Mouse (Mus musculus) midbrain, embryonic 16.5 days (tissue): ENCODE data around the gene Snapc3. TPM values are rescaled to one million over a fixed set of nuclear protein-coding genes. Genes with fewer than 3 reads are reported as not detected.

Experiments
- ATAC-seq: fragments of 200-750 bp; cut with Nextera tagmentation; 2 replicates; pipeline ENCODE4 v1.8.0; 2017; ENCODE audit warnings: moderate TSS enrichment
- H3K27ac ChIP-seq: fragments of 300-500 bp; sonication (generic); 2 replicates; pipeline ENCODE4 v1.5.1; 2014; ENCODE audit warnings: mild to moderate bottlenecking, low read length, mixed read lengths
- H3K27me3 ChIP-seq: fragments of 300-500 bp; sonication (generic); 2 replicates; pipeline ENCODE4 v1.6.1; 2014; ENCODE audit warnings: low read depth, low read length, mixed read lengths; ENCODE audit not compliant: control insufficient read depth, insufficient read depth
- H3K36me3 ChIP-seq: fragments of 300-500 bp; sonication (generic); 2 replicates; pipeline ENCODE4 v1.6.1; 2014; ENCODE audit warnings: mild to moderate bottlenecking, low read length, moderate library complexity, mixed read lengths; ENCODE audit not compliant: control insufficient read depth, insufficient read depth
- H3K4me1 ChIP-seq: fragments of 300-500 bp; sonication (generic); 2 replicates; pipeline ENCODE4 v1.6.1; 2014; ENCODE audit warnings: mild to moderate bottlenecking, low read length, mixed read lengths; ENCODE audit not compliant: control insufficient read depth, insufficient read depth
- H3K4me2 ChIP-seq: fragments of 300-500 bp; sonication (generic); 2 replicates; pipeline ENCODE4 v1.6.1; 2014; ENCODE audit warnings: mild to moderate bottlenecking, low read length, mixed read lengths
- H3K4me3 ChIP-seq: fragments of 300-500 bp; sonication (generic); 2 replicates; pipeline ENCODE4 v1.5.1; 2014; ENCODE audit warnings: low read depth, mild to moderate bottlenecking, low read length, moderate library complexity, mixed read lengths
- H3K9ac ChIP-seq: fragments of 300-500 bp; sonication (generic); 2 replicates; pipeline ENCODE4 v1.6.1; 2014; ENCODE audit warnings: low read depth, low read length, mixed read lengths
- H3K9me3 ChIP-seq: fragments of 300-500 bp; sonication (generic); replicated peaks from 2 replicates; pipeline ENCODE4 v1.6.1; 2014; ENCODE audit warnings: mild to moderate bottlenecking, low read length, mixed read lengths; ENCODE audit not compliant: control insufficient read depth, poor library complexity, severe bottlenecking
- WGBS: fragments of 180-500 bp; shearing (Covaris S2); extraction: QIAGEN DNeasy Blood & Tissue Kit; methylation state at CpG from one replicate; pipeline ENCODE4 v1.1.7; 2014; 5-methylcytosine and 5-hydroxymethylcytosine counted together
- polyA plus RNA-seq: library from polyadenylated mRNA; unstranded; fragments of >200 nt; fragmentation: Nextera tagmentation; extraction: Ambion mirVana; gene quantifications from 2 replicates; pipeline ENCODE4 v1.2.1, GENCODE M21; 2015

Snapc3 gene
- polyA plus RNA-seq, 1 experiment from 2014 or later: 64.9 TPM

DNA sequence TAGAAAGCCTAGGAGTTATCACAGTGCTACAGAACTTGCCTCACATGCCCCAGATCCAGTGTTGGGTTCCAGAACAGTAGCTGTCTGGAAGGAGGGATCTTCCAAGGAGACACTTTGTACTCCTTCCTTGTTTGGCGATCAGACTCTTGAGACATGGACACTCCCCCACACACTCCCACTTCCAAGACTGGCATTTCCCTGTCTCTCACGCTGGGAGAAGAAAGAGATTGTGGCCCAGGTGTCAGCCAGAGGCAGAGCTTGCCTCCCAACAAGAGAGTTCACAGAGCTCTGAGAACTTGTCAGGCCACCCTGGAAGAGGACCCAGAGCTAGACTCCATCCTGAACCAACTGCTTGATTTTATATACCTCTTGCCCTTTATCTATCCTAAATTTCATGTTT is 27.0 kb upstream of the Snapc3 start:
- H3K27ac ChIP-seq: no peak overlapping the region
- no peaks in the 10 kb centered on the region; the same call in 1 of the 2 replicates for H3K4me1 ChIP-seq
- no peaks in the 10 kb centered on the region for H3K27me3 ChIP-seq
- H3K36me3 ChIP-seq: no peaks in the 10 kb centered on the region
- H3K9ac ChIP-seq: no peak overlapping the region
- no peaks in the 10 kb centered on the region for H3K9me3 ChIP-seq
- no peak for ATAC-seq
- no peak overlapping the region for H3K4me2 ChIP-seq
- H3K4me3 ChIP-seq: no peak overlapping the region
- WGBS: 70% methylated on average over 2 of the region's 2 CpGs

DNA sequence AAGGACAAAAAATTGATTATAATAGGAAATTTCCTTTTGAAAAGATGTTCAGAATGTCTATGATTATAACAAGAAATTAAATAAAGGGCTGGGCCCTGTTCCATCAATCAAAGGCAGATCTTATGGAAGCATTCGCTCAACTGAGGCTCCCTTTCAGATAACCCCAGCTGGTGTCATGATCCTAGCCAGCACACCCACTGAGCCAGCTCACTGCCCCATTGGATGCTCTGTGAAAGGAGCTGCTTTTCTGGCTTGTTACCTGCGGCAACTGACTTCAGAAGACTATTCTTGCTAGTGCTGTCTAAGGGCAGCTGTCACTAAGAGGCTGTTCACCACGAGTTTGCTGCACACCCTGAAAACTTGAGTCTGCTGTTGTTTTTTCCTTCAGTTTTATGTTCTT is 25.6 kb upstream of the Snapc3 start:
- WGBS: 11% methylated on average over 3 of the region's 3 CpGs

GRCm38 (mm10) chr4:83393733-83394132 is 23.8 kb upstream of the Snapc3 start:
- no peak for ATAC-seq
- H3K4me2 ChIP-seq: no peak overlapping the region

More for the DNA sequence above, 25.6 kb upstream of the Snapc3 start:
- no peaks in the 10 kb centered on the region for H3K9me3 ChIP-seq
- H3K36me3 ChIP-seq: no peaks in the 10 kb centered on the region
- no peak for ATAC-seq
- no peak overlapping the region for H3K9ac ChIP-seq
- no peaks in the 10 kb centered on the region for H3K27me3 ChIP-seq
- H3K27ac ChIP-seq: no peak overlapping the region
- no peaks in the 10 kb centered on the region; the same call in 1 of the 2 replicates for H3K4me1 ChIP-seq
- no peak overlapping the region for H3K4me3 ChIP-seq
- no peak overlapping the region for H3K4me2 ChIP-seq

DNA sequence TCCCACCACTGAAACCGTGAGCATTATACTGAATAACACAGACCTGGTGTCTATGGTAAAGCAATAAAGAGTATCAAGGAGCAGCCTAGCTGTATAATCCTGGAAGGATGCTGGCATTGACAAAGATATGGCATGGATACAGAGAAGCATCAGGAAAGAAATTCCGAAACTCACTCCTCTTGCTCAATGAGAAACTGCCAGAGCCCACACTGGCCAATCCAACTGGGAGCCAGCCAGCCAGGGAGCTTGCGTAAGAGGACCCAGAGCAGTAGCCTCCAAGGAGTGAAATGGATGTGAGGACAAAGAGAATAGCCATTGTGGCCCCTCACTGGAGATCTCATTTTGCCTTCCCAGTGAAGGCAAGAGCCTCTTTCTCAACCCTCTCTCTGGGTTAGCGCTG is 21.2 kb upstream of the Snapc3 start:
- Histone ChIP-seq H3K27ac (no peak overlapping the region), H3K9ac (no peak overlapping the region), H3K4me1 (no peaks in the 10 kb centered on the region), H3K9me3 (no peaks in the 10 kb centered on the region), H3K27me3 (no peaks in the 10 kb centered on the region), H3K4me2 (no peak overlapping the region), H3K36me3 (no peaks in the 10 kb centered on the region), H3K4me3 (no peak overlapping the region)
- ATAC-seq: no peak
- WGBS: 92% methylated on average over 4 of the region's 4 CpGs

More at GRCm38 (mm10) chr4:83393733-83394132, 23.8 kb upstream of the Snapc3 start:
- no peak overlapping the region for H3K9ac ChIP-seq
- H3K27me3 ChIP-seq: no peaks in the 10 kb centered on the region
- no peak overlapping the region for H3K4me3 ChIP-seq
- H3K4me1 ChIP-seq: no peaks in the 10 kb centered on the region; the same call in 1 of the 2 replicates
- no peaks in the 10 kb centered on the region for H3K36me3 ChIP-seq
- no peaks in the 10 kb centered on the region for H3K9me3 ChIP-seq
- no peak overlapping the region for H3K27ac ChIP-seq
- WGBS: 86% methylated on average over 1 of the region's 1 CpGs

GRCm38 (mm10) chr4:83396996-83397770 is 20.3 kb upstream of the Snapc3 start:
- Histone ChIP-seq H3K4me1 (no peaks in the 10 kb centered on the region), H3K9me3 (no peaks in the 10 kb centered on the region), H3K36me3 (no peaks in the 10 kb centered on the region), H3K27me3 (no peaks in the 10 kb centered on the region), H3K4me2 (no peak overlapping the region), H3K4me3 (no peak overlapping the region), H3K9ac (no peak overlapping the region), H3K27ac (no peak overlapping the region)
- no peak for ATAC-seq
- 78% methylated on average over 9 of the region's 9 CpGs for WGBS

DNA sequence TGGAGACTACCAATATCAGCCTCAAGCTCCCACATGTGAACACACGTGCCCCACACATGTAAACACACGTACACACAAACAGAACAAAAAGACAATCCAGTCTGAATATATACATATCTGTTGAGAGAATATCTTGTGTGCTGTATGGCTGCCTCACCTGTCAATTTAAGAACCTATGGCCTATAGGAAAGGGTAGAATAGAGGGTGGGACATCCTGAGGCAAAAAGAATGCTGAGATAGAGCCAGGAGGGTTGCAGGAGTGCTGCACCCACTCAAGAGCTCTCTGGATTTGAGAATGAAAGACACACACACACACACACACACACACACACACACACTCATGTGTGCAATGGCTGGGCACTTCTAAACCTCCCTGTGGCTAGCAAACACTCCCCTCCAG is 19.0 kb upstream of the Snapc3 start:
- Histone ChIP-seq H3K4me3 (no peak overlapping the region), H3K4me1 (no peaks in the 10 kb centered on the region), H3K9ac (no peak overlapping the region), H3K4me2 (no peak overlapping the region), H3K9me3 (peaks cover 1% of the 10 kb centered on the region; the same call in 1 of the 2 replicates), H3K27me3 (no peaks in the 10 kb centered on the region), H3K27ac (no peak overlapping the region), H3K36me3 (no peaks in the 10 kb centered on the region)
- 82% methylated on average over 2 of the region's 2 CpGs for WGBS
- ATAC-seq: peak; percentile 51; the same call in 1 of the 2 replicates

GRCm38 (mm10) chr4:83400691-83401595 is 16.6 kb upstream of the Snapc3 start:
- no peaks in the 10 kb centered on the region for H3K27me3 ChIP-seq
- H3K27ac ChIP-seq: no peak overlapping the region
- ATAC-seq: no peak
- peaks cover 3% of the 10 kb centered on the region; the same call in 1 of the 2 replicates for H3K9me3 ChIP-seq
- H3K36me3 ChIP-seq: no peaks in the 10 kb centered on the region
- no peak overlapping the region for H3K9ac ChIP-seq
- no peaks in the 10 kb centered on the region for H3K4me1 ChIP-seq
- 88% methylated on average over 7 of the region's 7 CpGs for WGBS
- no peak overlapping the region for H3K4me3 ChIP-seq
- H3K4me2 ChIP-seq: no peak overlapping the region

DNA sequence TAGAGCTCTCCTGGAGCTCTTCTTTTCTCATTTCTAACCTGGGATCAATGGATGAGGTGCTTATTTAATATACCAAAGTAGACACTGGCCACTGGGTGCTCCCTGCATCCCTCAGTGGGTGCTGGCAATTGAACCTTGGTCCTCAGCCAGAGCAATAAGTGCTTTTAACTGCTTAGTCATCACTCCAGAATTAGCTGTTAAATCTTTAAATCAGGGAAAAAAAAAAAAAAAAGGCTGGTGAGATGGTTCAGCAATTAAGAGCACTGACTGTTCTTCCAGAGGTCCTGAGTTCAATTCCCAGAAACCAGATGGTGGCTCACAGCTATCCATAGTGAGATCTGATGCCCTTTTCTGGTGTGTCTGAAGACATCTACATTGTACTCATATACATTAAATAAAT is 15.8 kb upstream of the Snapc3 start:
- no peaks in the 10 kb centered on the region for H3K27me3 ChIP-seq
- no peak overlapping the region for H3K4me3 ChIP-seq
- H3K9ac ChIP-seq: no peak overlapping the region
- ATAC-seq: no peak
- no peak overlapping the region for H3K27ac ChIP-seq
- H3K4me2 ChIP-seq: no peak overlapping the region
- H3K36me3 ChIP-seq: no peaks in the 10 kb centered on the region
- H3K9me3 ChIP-seq: peaks cover 3% of the 10 kb centered on the region; the same call in 1 of the 2 replicates
- no peaks in the 10 kb centered on the region for H3K4me1 ChIP-seq

- ATAC-seq: no peak
- 96% methylated on average over 6 of the region's 6 CpGs for WGBS
- H3K27me3 ChIP-seq: no peaks in the 10 kb centered on the region
- no peaks in the 10 kb centered on the region for H3K36me3 ChIP-seq
- H3K4me1 ChIP-seq: no peaks in the 10 kb centered on the region
- no peak overlapping the region for H3K4me2 ChIP-seq
- no peak overlapping the region for H3K9ac ChIP-seq
- H3K27ac ChIP-seq: no peak overlapping the region
- H3K9me3 ChIP-seq: peaks cover 17% of the 10 kb centered on the region
- no peak overlapping the region for H3K4me3 ChIP-seq
These were observed 9.8 kb upstream of the Snapc3 start for GRCm38 (mm10) chr4:83407688-83408087.
